Mouse (Mus musculus) T-cell, adult 66 days (primary cell): ENCODE data around the gene Shisal1. TPM values are rescaled to one million over a fixed set of nuclear protein-coding genes. Genes with fewer than 3 reads are reported as not detected.

Experiments
- total RNA-seq, 2 experiments: library from RNA; stranded (reverse); gene quantifications; 3 replicates in 1 of 2; 4 replicates in 1 of 2; pipeline ENCODE4 v1.2.4; 2023

The Shisal1 gene
- not detected for total RNA-seq

DNA sequence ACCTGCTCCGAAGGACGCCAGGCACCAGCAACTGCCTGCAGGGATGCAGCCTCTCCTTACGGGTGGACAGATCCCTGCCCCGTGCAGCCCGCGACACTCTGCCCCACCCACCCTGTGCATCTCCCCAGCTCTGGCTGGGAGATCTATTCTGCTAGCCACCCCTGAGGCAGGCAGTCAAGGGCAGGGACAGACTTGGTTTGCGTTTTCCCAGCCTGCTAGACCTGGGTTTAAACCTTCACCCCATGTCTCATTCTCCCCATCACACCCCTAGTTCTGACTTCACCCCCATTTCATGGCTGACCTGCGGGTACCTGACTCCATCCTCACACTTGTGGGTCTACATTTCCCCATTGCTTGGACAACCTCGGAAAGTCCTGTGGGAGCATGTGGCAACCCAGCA, at the start of gene Shisal1:
Shisal1 (minus strand) TSS at position 101 of the 400 bp plus-strand sequence.

Other genes starting within 250 kb of the Shisal1 start
- gene Parvb, start 215.1 kb downstream of the Shisal1 start, total RNA-seq, result 1 to 10 TPM in 1 of 2 experiments, under 1 TPM in 1; 0.39 to 1.2 TPM
- gene Parvg, start 123.1 kb downstream of the Shisal1 start, total RNA-seq, result 10 to 100 TPM; 82.0 to 92.2 TPM
- gene Rtl6, start 110.7 kb upstream of the Shisal1 start, total RNA-seq, result 1 to 10 TPM; 6.2 to 7.0 TPM
- 1 to 10 TPM in 1 of 2 experiments, under 1 TPM in 1; 0.56 to 1.3 TPM for gene Prr5, start 222.5 kb upstream of the Shisal1 start, total RNA-seq